Mouse (Mus musculus): Measurements from ENCODE around the gene Art5.

- no peak for TF ChIP-seq CTCF (IDR thresholded peaks at IDR 0.05; ENCODE audit: control insufficient read depth, insufficient read depth, insufficient read length)
- TF ChIP-seq CEBPB (IDR thresholded peaks at IDR 0.05; ENCODE audit: low read depth), result no peak
- TF ChIP-seq MAX (IDR thresholded peaks at IDR 0.05), result no peak
- no peak for TF ChIP-seq USF1 (IDR thresholded peaks at IDR 0.05; ENCODE audit: low read depth)
- no peak for TF ChIP-seq FOSL1 (IDR thresholded peaks at IDR 0.05; ENCODE audit: insufficient read depth, low read length, poor library complexity, severe bottlenecking)
Observed at GRCm38 (mm10) chr7:102116579-102117331, 7.5 kb upstream of the Art5 start, which contains the start of gene Chrna10.
